Mouse (Mus musculus) cerebellum, adult 2 months (tissue): ENCODE data around the gene Cd96. TPM values are rescaled to one million over a fixed set of nuclear protein-coding genes. Genes with fewer than 3 reads are reported as not detected.

Source experiments
- DNase-seq, 2 experiments: peaks; one replicate each; pipeline ENCODE4 v3.0.0; 2021
- H3K27ac ChIP-seq: fragments of 200-500 bp; 2 replicates; pipeline ENCODE4 v1.5.1; 2012; ENCODE audit warnings: low read length, control low read depth, inconsistent platforms; ENCODE audit not compliant: insufficient read depth
- H3K27me3 ChIP-seq: fragments of 200-500 bp; 2 replicates; pipeline ENCODE4 v1.6.1; 2012; ENCODE audit warnings: inconsistent platforms, mild to moderate bottlenecking, low read length, moderate library complexity; ENCODE audit not compliant: control insufficient read depth, insufficient read depth
- H3K4me1 ChIP-seq: fragments of 200-500 bp; 2 replicates; pipeline ENCODE4 v1.6.1; 2011; ENCODE audit warnings: low read length; ENCODE audit not compliant: control insufficient read depth, insufficient read depth
- H3K4me3 ChIP-seq: fragments of 200-500 bp; replicated peaks from 2 replicates; pipeline ENCODE3; 2011; ENCODE audit warnings: mild to moderate bottlenecking, low read depth, low read length, control low read depth; ENCODE audit not compliant: insufficient read depth
- CTCF ChIP-seq: fragments of 200-500 bp; IDR thresholded peaks from 2 replicates; pipeline ENCODE4 v1.5.1; 2011; ENCODE audit warnings: low read depth, mild to moderate bottlenecking, control low read depth, low read length, moderate library complexity, borderline replicate concordance; ENCODE audit not compliant: insufficient read depth
- POLR2A ChIP-seq: fragments of 200-500 bp; IDR thresholded peaks from 2 replicates; pipeline ENCODE4 v1.6.1; 2011; ENCODE audit warnings: low read length, control low read depth, borderline replicate concordance; ENCODE audit not compliant: insufficient read depth
- WGBS: fragments of 180-500 bp; shearing (Covaris S2); methylation state at CpG from one replicate; pipeline ENCODE4 v1.1.7; 2018; 5-methylcytosine and 5-hydroxymethylcytosine counted together
- polyA plus RNA-seq: library from polyadenylated mRNA; depleted of rRNA; stranded (reverse); fragments of >200 nt; gene quantifications from 2 replicates; pipeline ENCODE4 v1.2.3, GENCODE M21; 2012

Cd96 gene
- polyA plus RNA-seq, 1 experiment, result 0.05 TPM

GRCm38 (mm10) chr16:46011696-46012095 is 108.4 kb downstream of the Cd96 start:
- WGBS, result 90% methylated on average over 1 of the region's 1 CpGs
- no peaks in the 10 kb centered on the region for H3K27me3 ChIP-seq
- TF ChIP-seq CTCF, result no peak
- no peak for TF ChIP-seq POLR2A

GRCm38 (mm10) chr16:46010906-46011220 is 109.2 kb downstream of the Cd96 start:
- peak overlapping the region; percentile 83 for H3K27ac ChIP-seq

More at GRCm38 (mm10) chr16:46011696-46012095, 108.4 kb downstream of the Cd96 start:
- H3K4me3 ChIP-seq, result no peak overlapping the region
- no peak for DNase-seq
- H3K27ac ChIP-seq, result no peak overlapping the region
- H3K4me1 ChIP-seq, result peaks cover 4% of the 10 kb centered on the region; the same call in 1 of the 2 replicates

GRCm38 (mm10) chr16:46010153-46010905 is 109.7 kb downstream of the Cd96 start, which contains the start of gene Plcxd2:
TSS of gene Plcxd2 (minus strand) at chr16:46010218.
- Histone ChIP-seq H3K4me3 (peak within 1 kb of the TSS; percentile 62), H3K27ac (peak within 1 kb of the TSS; percentile 83), H3K4me1 (peaks cover 9% of the 10 kb centered on the region; the same call in 1 of the 2 replicates), H3K27me3 (no peaks in the 10 kb centered on the region)
- under 1% methylated on average over 39 of the region's 39 CpGs for WGBS
- DNase-seq, result peak; percentile 96 to 97
- peak; percentile 97 for TF ChIP-seq POLR2A
- no peak for TF ChIP-seq CTCF

More at GRCm38 (mm10) chr16:46010906-46011220, 109.2 kb downstream of the Cd96 start:
- TF ChIP-seq CTCF (no peak), POLR2A (no peak)
- peak in 1 of 2 experiments; percentile 44 for DNase-seq
- Histone ChIP-seq H3K4me1 (peaks cover 9% of the 10 kb centered on the region; the same call in 1 of the 2 replicates), H3K4me3 (peak overlapping the region; percentile 62), H3K27me3 (no peaks in the 10 kb centered on the region)
- 6% methylated on average over 5 of the region's 5 CpGs for WGBS

GRCm38 (mm10) chr16:46009717-46010116 is 110.3 kb downstream of the Cd96 start:
- H3K27me3 ChIP-seq, result no peaks in the 10 kb centered on the region
- DNase-seq, result peak; percentile 70 to 77
- peak overlapping the region; percentile 62 for H3K4me3 ChIP-seq
- peaks cover 11% of the 10 kb centered on the region for H3K4me1 ChIP-seq
- peak overlapping the region; percentile 48 for H3K27ac ChIP-seq
- no peak for TF ChIP-seq CTCF
- TF ChIP-seq POLR2A, result peak; percentile 31; the same call in 1 of the 2 replicates
- WGBS, result under 1% methylated on average over 13 of the region's 13 CpGs

- no peaks in the 10 kb centered on the region for H3K27me3 ChIP-seq
- peak; percentile 23 to 34 for DNase-seq
- peak overlapping the region; percentile 62 for H3K4me3 ChIP-seq
- H3K27ac ChIP-seq, result peak overlapping the region; percentile 48; the same call in 1 of the 2 replicates
- TF ChIP-seq POLR2A (no peak), CTCF (no peak)
- peaks cover 11% of the 10 kb centered on the region for H3K4me1 ChIP-seq
- 30% methylated on average over 3 of the region's 3 CpGs for WGBS
These were observed 111.3 kb downstream of the Cd96 start for GRCm38 (mm10) chr16:46008766-46009165.

- WGBS, result 28% methylated on average over 5 of the region's 5 CpGs
- Histone ChIP-seq H3K27ac (0 out of 2 replicates have a peak overlapping the region, but pooled peaks have one; percentile 0), H3K4me3 (peak overlapping the region; percentile 44), H3K27me3 (no peaks in the 10 kb centered on the region), H3K4me1 (peaks cover 11% of the 10 kb centered on the region)
- no peak for TF ChIP-seq POLR2A
- no peak for TF ChIP-seq CTCF
- peak; percentile 43 to 66 for DNase-seq
These were observed 111.9 kb downstream of the Cd96 start for GRCm38 (mm10) chr16:46008036-46008605.

- H3K27ac ChIP-seq, result no peak overlapping the region
- 79% methylated on average over 10 of the region's 10 CpGs for WGBS
- TF ChIP-seq POLR2A (no peak), CTCF (no peak)
These were observed 113.8 kb downstream of the Cd96 start for GRCm38 (mm10) chr16:46006261-46006660.

More at GRCm38 (mm10) chr16:46006261-46006660, 113.8 kb downstream of the Cd96 start:
- Histone ChIP-seq H3K4me1 (peaks cover 11% of the 10 kb centered on the region), H3K27me3 (no peaks in the 10 kb centered on the region), H3K4me3 (no peak overlapping the region)
- DNase-seq, result no peak
